Mouse (Mus musculus): ENCODE measurements at regions not wholly inside any gene's neighbourhood (a gene's known extent, or its start where the extent isn't known, plus 50 kb on each side); places are given as distances from the start of the nearest gene placed in this dataset.

GRCm38 (mm10) chr17:66259697-66260096 is 136.4 kb downstream of the Ddx11 start:
- no peak for DNase-seq

DNA sequence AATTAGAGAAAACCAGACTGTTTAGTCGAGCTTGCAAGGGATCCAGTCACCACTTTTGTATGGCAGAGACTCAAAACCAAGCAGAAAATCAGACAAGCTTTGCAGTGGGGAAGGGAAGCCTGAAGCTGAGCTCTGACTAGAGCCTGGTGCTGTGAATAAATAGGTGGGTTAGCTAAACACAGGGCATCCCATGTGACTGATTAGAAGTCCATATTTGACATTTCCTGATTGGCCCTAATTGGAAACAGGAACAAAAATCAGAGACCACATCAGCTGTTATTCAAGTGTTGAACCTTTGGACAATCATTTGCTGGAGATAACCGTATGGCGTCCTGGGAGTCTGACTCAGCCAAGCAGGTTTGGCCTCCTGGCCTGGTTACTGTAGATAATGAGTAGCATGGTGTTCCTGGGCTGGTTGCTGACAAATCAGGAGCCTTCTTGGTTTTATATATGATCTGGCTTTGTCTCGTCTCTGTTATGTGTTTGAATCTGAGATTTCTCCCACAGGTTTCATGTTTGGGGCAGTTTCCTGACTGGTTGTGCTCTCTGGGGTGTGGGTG is 139.4 kb downstream of the Ddx11 start:
- DNase-seq: no peak

- no peak for DNase-seq
Measured at GRCm38 (mm10) chr17:66263405-66263804, 140.1 kb downstream of the Ddx11 start.

GRCm38 (mm10) chr17:66266803-66267202 is 143.5 kb downstream of the Ddx11 start:
- DNase-seq: no peak

DNA sequence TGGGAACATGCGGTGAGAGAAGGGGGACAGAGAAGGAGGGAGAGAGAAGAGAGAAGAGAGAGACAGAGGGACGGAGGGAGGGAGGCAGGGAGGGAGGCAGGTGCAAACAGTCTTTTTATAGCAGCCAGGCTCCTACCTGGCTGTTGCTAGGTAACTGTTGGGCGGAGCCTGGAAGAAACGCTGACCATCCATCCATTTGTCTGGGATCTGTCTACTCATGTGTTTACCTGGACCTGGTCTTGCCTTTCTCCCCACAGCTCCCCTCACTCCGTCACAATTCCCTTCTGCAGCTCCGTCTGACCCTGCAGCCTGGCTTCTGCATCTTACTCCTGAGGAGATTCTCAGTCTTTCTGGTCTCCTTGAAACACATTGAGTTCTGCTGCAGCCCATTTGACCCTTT is 144.5 kb downstream of the Ddx11 start:
- DNase-seq: peak; percentile 53 to 60

DNA sequence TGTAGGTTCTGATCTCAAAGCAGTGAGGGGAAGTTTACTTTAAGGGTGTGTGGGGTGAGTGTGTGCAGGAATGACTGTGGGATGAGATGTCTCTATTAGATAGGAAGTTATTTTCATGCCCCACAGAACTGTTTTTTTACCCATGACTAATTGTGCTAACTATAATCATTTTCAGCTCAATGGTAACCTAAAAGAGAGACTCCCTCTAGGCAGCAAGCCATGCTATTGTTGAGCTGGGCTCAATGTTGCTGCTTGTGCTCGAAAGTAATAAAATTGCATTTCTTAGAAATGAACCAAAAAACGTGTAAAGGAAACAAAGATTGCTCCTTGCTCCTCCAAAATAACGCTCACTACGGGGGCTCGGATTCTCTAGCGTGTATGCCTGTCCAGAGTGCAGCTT is 146.2 kb downstream of the Ddx11 start:
- DNase-seq: no peak

- DNase-seq: no peak
Measured at GRCm38 (mm10) chr17:66271906-66272305, 148.6 kb downstream of the Ddx11 start.

- peak; percentile 88 to 93 for DNase-seq
Measured at GRCm38 (mm10) chr17:66276778-66277177, 153.5 kb downstream of the Ddx11 start.

GRCm38 (mm10) chr17:66278037-66278436 is 154.7 kb downstream of the Ddx11 start:
- DNase-seq: peak; percentile 75 to 77

GRCm38 (mm10) chr17:66285295-66285694 is 162.0 kb downstream of the Ddx11 start:
- DNase-seq: no peak

All from cerebellum, postnatal 10 days (tissue).